ENCODE assay signal across 20 mouse cellular contexts in genomic region chr6:70103781-70104180, GRCm38 (mm10).
DNase-seq lines count a peak whose midpoint lies in the region; ATAC-seq and TF ChIP-seq lines count a peak whose summit lies in the region.
"Had no signal": no experiment of that assay in that cellular context is flagged by ENCODE, and none has a peak within 500 bp of the region (broad histone marks: within the 10 kb centered on the region; RNA-seq: fewer than 3 reads in every experiment).

No protein-coding gene starts in this region.

- H3K9ac ChIP-seq in kidney, postnatal 0 days (ENCODE audit: low read depth, low read length) = no peak overlapping the region
- H3K9ac ChIP-seq: heart, embryonic 12.5 days; hindbrain, embryonic 12.5 days had no signal

- no peaks in the 10 kb centered on the region for H3K27me3 ChIP-seq in kidney, postnatal 0 days (ENCODE audit: insufficient read depth, low read length)
- H3K27me3 ChIP-seq: heart, embryonic 12.5 days; hindbrain, embryonic 12.5 days had no signal

- no peaks in the 10 kb centered on the region for H3K36me3 ChIP-seq in kidney, postnatal 0 days (ENCODE audit: insufficient read depth, low read length)
- H3K36me3 ChIP-seq: forebrain, embryonic 10.5 days; heart, embryonic 12.5 days; hindbrain, embryonic 12.5 days had no signal

- WGBS in kidney, postnatal 0 days = 32% methylated on average over 4 of the region's 4 CpGs

- no peak overlapping the region for H3K4me2 ChIP-seq in kidney, postnatal 0 days (ENCODE audit: low read length)
- H3K4me2 ChIP-seq: heart, embryonic 12.5 days; hindbrain, embryonic 12.5 days had no signal

- TF ChIP-seq CTCF in kidney, postnatal 0 days (IDR thresholded peaks at IDR 0.05; ENCODE audit: low read depth) = no peak

- H3K27ac ChIP-seq in kidney, postnatal 0 days = 0 out of 2 replicates have a peak overlapping the region, but pooled peaks have one; percentile 19
- H3K27ac ChIP-seq: forebrain, embryonic 10.5 days; gastrocnemius, adult 2 months; hindbrain, embryonic 12.5 days had no signal

- H3K4me3 ChIP-seq in kidney, postnatal 0 days (replicated peaks; ENCODE audit: low read depth, low read length) = no peak overlapping the region
- H3K4me3 ChIP-seq: erythroblast, embryonic 14.5 days; forebrain, embryonic 10.5 days; gastrocnemius, adult 2 months; heart, embryonic 12.5 days; hindbrain, embryonic 12.5 days had no signal

- H3K9me3 ChIP-seq in kidney, postnatal 0 days (replicated peaks; ENCODE audit: low read length) = no peaks in the 10 kb centered on the region
- H3K9me3 ChIP-seq: forebrain, embryonic 10.5 days; heart, embryonic 12.5 days; hindbrain, embryonic 12.5 days had no signal

- intact Hi-C loops in heart, postnatal 25 days (cut with DNase I) = no loop called here

- H3K4me1 ChIP-seq in kidney, postnatal 0 days (replicated peaks; ENCODE audit: insufficient read depth, low read length) = no peaks in the 10 kb centered on the region
- H3K4me1 ChIP-seq: forebrain, embryonic 10.5 days; hindbrain, embryonic 12.5 days had no signal

- no peak for DNase-seq in kidney, postnatal 0 days (ENCODE audit: low spot score)
- DNase-seq in kidney, postnatal 4 days = no peak
- DNase-seq in ES-CJ7 (ENCODE audit: low read depth, low spot score) = peak; percentile 73
- DNase-seq in R1 (ENCODE audit: low read depth, low spot score) = peak; percentile 89
- DNase-seq in heart, postnatal 4 days = no peak
- DNase-seq in heart, postnatal 25 days (ENCODE audit: low spot score) = no peak
- DNase-seq in left cerebral cortex, adult 18-20 months (ENCODE audit: low spot score in 2 of 2) = no peak
- DNase-seq: adrenal gland, postnatal 14 days; cerebellum, adult 18-20 months; cerebellum, adult 9-11 months; cerebellum, postnatal 36 days; gastrocnemius, adult 2 months; gastrocnemius, postnatal 25 days; heart, postnatal 36 days had no signal

- no peak for ATAC-seq in kidney, postnatal 0 days (replicated peaks; ENCODE audit: low FRiP score, low read depth)
- ATAC-seq: forebrain, embryonic 14.5 days; hindbrain, embryonic 16.5 days had no signal

Comparison
In these comparisons a context has a peak if more than half of its experiments do, and no peak if none do; other contexts are left out.
1. DNase-seq: peak in ES-CJ7 (single experiment) and R1 (single experiment); none in kidney, postnatal 0 days (single experiment), kidney, postnatal 4 days (0 of 2), heart, postnatal 4 days (single experiment), heart, postnatal 25 days (single experiment) and left cerebral cortex, adult 18-20 months (0 of 2).